Comparison of ENCODE assay signal across 10 mouse cellular contexts in genomic region chr11:8781308-8782140, GRCm38 (mm10).
DNase-seq lines count a peak whose midpoint lies in the region; ATAC-seq lines count a peak whose summit lies in the region.
"Had no signal": no experiment of that assay in that cellular context is flagged by ENCODE, and none has a peak within 500 bp of the region (broad histone marks: within the 10 kb centered on the region; RNA-seq: fewer than 3 reads in every experiment).

No protein-coding gene starts in this region.

- no peak overlapping the region for H3K27ac ChIP-seq in hindbrain, embryonic 14.5 days
- H3K27ac ChIP-seq: forebrain, embryonic 10.5 days had no signal

- no peak overlapping the region for H3K4me3 ChIP-seq in hindbrain, embryonic 14.5 days (replicated peaks; ENCODE audit: low read length)
- H3K4me3 ChIP-seq: forebrain, embryonic 10.5 days had no signal

- H3K9ac ChIP-seq in hindbrain, embryonic 14.5 days, result no peak overlapping the region

- peak; percentile 10 for DNase-seq in gastrocnemius, postnatal 14 days
- DNase-seq in gastrocnemius, adult 8-10 months (ENCODE audit: low spot score in 2 of 2), result no peak
- DNase-seq in adrenal gland, adult (ENCODE audit: inconsistent age in 2 of 2, low spot score in 1 of 2), result peak; percentile 87 to 88
- no peak for DNase-seq in hindbrain, embryonic 14.5 days (ENCODE audit: low spot score)
- peak; percentile 59 to 69 for DNase-seq in kidney, postnatal 4 days
- DNase-seq in right cerebral cortex, postnatal 25 days, result no peak
- no peak for DNase-seq in gastrocnemius, adult 18-20 months (ENCODE audit: low spot score)
- DNase-seq in spleen, postnatal 4 days (ENCODE audit: low spot score in 2 of 2), result no peak
- DNase-seq: lung, postnatal 36 days had no signal

- no peaks in the 10 kb centered on the region for H3K9me3 ChIP-seq in hindbrain, embryonic 14.5 days (ENCODE audit: control insufficient read depth, low read length)
- H3K9me3 ChIP-seq: forebrain, embryonic 10.5 days had no signal

- H3K4me1 ChIP-seq in hindbrain, embryonic 14.5 days (replicated peaks; ENCODE audit: control insufficient read depth, insufficient read depth, low read length), result 0 out of 2 replicates have a peak, but pooled peaks cover 3% of the 10 kb centered on the region
- H3K4me1 ChIP-seq: forebrain, embryonic 10.5 days had no signal

- ATAC-seq in hindbrain, embryonic 14.5 days (ENCODE audit: low FRiP score), result peak; percentile 52; the same call in 1 of the 2 replicates

- 63% methylated on average over 10 of the region's 10 CpGs for WGBS in hindbrain, embryonic 14.5 days

- H3K36me3 ChIP-seq in hindbrain, embryonic 14.5 days (replicated peaks; ENCODE audit: control insufficient read depth, insufficient read depth), result no peaks in the 10 kb centered on the region
- H3K36me3 ChIP-seq: forebrain, embryonic 10.5 days had no signal

- no peak overlapping the region for H3K4me2 ChIP-seq in hindbrain, embryonic 14.5 days (replicated peaks)

- intact Hi-C loops in gastrocnemius, postnatal 14 days (cut with DNase I; ENCODE audit: low total_unique reads), result no loop called here

- H3K27me3 ChIP-seq in hindbrain, embryonic 14.5 days (ENCODE audit: control insufficient read depth, insufficient read depth, low read length), result no peaks in the 10 kb centered on the region

Comparison
In these comparisons a context has a peak if more than half of its experiments do, and no peak if none do; other contexts are left out.
1. DNase-seq: peak in gastrocnemius, postnatal 14 days (single experiment), adrenal gland, adult (2 of 2) and kidney, postnatal 4 days (2 of 2); none in gastrocnemius, adult 8-10 months (0 of 2), hindbrain, embryonic 14.5 days (single experiment), right cerebral cortex, postnatal 25 days (single experiment), gastrocnemius, adult 18-20 months (single experiment) and spleen, postnatal 4 days (0 of 2).